Mouse (Mus musculus): ENCODE data around the gene Cmpk1. TPM values are rescaled to one million over a fixed set of nuclear protein-coding genes. Genes with fewer than 3 reads are reported as not detected.
"Not testable (repeated sequence)": the region's sequence is repeated elsewhere in the genome, so short reads cannot be mapped to it uniquely, and the experiment has no call there.

Cmpk1 gene
- polyA plus RNA-seq, 1 experiment = 143 TPM

DNA sequence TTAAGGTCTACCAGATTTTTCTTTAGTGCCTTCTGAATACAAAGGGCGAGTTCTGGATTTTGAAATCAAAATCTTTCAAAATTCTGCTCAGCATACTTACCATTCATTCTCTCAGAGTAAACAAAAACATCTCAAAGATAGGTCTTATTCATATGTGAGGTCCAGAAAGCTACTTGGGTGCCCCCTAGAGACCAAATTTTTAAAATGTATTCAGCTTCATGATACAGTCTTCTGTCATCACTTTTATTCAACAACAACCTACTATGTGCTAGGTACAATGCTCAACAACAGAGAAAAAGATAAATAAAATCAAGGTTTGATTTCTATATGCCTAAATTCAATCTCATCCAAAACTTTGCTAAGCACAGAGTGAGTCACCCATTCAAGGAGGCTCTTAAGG lies 4.0 kb downstream of the Cmpk1 start:
- TF ChIP-seq CTCF (IDR thresholded peaks at IDR 0.05; ENCODE audit: low read depth, low read length) = no peak
- TF ChIP-seq POLR2A (IDR thresholded peaks at IDR 0.05; ENCODE audit: borderline replicate concordance, low read depth, low read length) = no peak
- no peak overlapping the region for H3K4me3 ChIP-seq (ENCODE audit: insufficient read depth, low read length)
- H3K27ac ChIP-seq (ENCODE audit: insufficient read depth, low read depth, low read length) = no peak overlapping the region
- H3K4me1 ChIP-seq (ENCODE audit: control insufficient read depth, insufficient read depth, low read length) = peaks cover 28% of the 10 kb centered on the region

DNA sequence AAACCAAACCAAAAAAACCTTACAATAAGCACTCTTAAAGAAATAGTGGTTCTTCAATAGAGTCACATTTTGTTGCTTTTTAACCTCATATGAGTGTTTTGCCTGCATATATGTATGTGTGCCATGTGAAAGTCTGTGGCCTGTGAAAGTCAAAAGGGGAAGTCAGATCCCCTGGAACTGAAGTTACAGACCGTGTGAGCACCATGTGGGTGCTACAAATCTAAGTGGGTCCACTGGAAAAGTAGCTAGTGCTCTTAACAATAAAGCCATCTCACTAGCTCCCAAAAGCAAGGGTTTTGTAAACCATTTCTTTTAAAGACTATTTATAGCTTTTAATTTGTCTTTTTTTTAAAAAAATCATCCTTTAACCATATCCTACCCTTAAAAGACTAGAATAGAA lies 4.4 kb downstream of the Cmpk1 start:
- Histone ChIP-seq H3K4me1 (ENCODE audit: control insufficient read depth, insufficient read depth, low read length) (peaks cover 28% of the 10 kb centered on the region), H3K4me3 (ENCODE audit: insufficient read depth, low read length) (no peak overlapping the region), H3K27ac (ENCODE audit: insufficient read depth, low read depth, low read length) (peak overlapping the region; percentile 22; the same call in 1 of the 2 replicates)
- no peak for TF ChIP-seq CTCF (IDR thresholded peaks at IDR 0.05; ENCODE audit: low read depth, low read length)
- no peak for TF ChIP-seq POLR2A (IDR thresholded peaks at IDR 0.05; ENCODE audit: borderline replicate concordance, low read depth, low read length)

DNA sequence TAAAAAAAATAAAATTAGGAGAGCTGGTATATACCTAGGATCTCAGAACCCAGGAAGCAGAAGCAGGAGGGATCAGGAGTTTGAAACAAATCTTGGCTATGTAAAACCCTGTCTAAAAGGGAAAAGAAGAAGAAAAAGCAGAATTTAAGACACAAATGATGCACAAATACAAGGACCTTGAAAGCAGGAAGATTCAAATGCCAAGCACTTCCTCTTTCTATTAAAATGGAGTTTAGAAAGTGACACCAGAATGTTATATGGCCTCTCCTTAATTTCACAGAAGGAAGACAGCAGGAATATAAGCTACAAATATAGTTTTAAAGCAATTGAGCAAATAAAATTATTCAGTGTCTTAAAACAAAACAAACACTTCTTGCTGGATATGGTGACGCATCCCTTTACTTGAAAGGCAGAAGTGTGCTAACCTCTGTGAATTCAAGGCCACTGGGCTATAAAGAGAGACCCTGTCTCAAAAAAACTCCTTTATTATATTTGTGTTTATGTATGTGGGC lies 13.8 kb downstream of the Cmpk1 start:
- H3K27ac ChIP-seq (ENCODE audit: insufficient read depth, low read depth, low read length) = peak overlapping the region; percentile 69
- no peak overlapping the region for H3K4me3 ChIP-seq (ENCODE audit: insufficient read depth, low read length)
- no peak for TF ChIP-seq POLR2A (IDR thresholded peaks at IDR 0.05; ENCODE audit: borderline replicate concordance, low read depth, low read length)
- peaks cover 36% of the 10 kb centered on the region for H3K4me1 ChIP-seq (ENCODE audit: control insufficient read depth, insufficient read depth, low read length)

DNA sequence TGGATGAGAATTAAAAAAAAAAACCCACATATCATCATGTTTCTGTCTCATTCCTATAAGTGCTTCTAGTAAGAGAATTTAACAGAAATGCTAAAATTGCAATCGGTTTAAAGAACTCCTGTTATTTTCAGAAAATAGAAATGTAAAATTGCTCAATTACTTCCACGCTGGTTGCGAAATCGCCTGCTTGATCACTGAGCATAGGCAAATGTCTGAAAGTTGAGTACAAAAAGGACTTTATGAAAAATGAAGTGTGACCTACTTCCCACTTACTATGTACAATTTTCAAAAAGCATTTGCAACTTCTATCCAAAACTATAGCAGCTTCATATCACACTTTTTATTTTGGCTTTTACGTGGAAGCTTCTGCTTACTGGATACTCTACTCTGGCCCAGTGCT lies 16.3 kb downstream of the Cmpk1 start:
- Histone ChIP-seq H3K4me3 (ENCODE audit: insufficient read depth, low read length) (no peak overlapping the region), H3K27ac (ENCODE audit: insufficient read depth, low read depth, low read length) (peak overlapping the region; percentile 66), H3K4me1 (ENCODE audit: control insufficient read depth, insufficient read depth, low read length) (peaks cover 28% of the 10 kb centered on the region)
- TF ChIP-seq POLR2A (IDR thresholded peaks at IDR 0.05; ENCODE audit: borderline replicate concordance, low read depth, low read length) (no peak), CTCF (IDR thresholded peaks at IDR 0.05; ENCODE audit: low read depth, low read length) (no peak)

DNA sequence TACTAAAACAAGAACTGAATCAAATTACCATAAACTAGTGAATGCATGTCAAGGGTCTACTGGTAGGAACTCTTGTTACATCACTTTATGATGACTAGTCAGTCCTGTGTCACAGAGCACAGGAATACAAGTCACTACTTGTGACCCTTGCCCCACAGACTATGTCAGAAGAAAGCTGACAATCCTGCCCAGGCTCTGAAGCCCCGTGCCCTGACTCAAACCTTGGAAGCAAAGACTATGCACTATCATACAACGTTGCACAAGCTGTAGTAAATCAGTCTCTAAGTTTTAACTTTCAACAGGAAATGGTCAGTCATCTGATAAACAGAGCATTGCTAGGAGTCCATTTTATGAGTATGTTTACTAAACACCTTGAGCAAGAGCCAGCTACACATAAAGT lies 26.2 kb downstream of the Cmpk1 start:
- H3K4me1 ChIP-seq (ENCODE audit: control insufficient read depth, insufficient read depth, low read length); H3K4me3 ChIP-seq (ENCODE audit: insufficient read depth, low read length); H3K27ac ChIP-seq (ENCODE audit: insufficient read depth, low read depth, low read length): not testable (repeated sequence)

DNA sequence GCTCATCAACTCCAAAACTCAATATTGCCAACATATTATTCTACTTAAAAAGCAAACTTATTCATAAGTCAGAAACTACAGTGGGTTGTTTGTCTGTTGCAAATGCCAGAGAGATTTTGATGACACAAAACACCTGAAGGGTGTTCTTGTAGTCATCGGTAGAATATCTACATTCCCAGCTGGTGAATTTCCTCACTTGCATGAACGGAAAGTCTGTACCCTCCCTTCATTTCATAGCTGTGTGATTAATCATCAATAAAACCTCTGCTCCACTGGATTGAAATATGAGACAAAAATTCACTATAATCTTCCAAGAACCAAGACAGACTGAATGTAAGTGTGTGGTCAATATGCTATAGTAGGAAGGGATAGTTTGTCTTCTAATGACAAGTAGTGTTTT lies 27.5 kb downstream of the Cmpk1 start:
- Histone ChIP-seq H3K4me3 (ENCODE audit: insufficient read depth, low read length) (no peak overlapping the region), H3K27ac (ENCODE audit: insufficient read depth, low read depth, low read length) (no peak overlapping the region), H3K4me1 (ENCODE audit: control insufficient read depth, insufficient read depth, low read length) (peaks cover 2% of the 10 kb centered on the region; the same call in 1 of the 2 replicates)
- TF ChIP-seq CTCF (IDR thresholded peaks at IDR 0.05; ENCODE audit: low read depth, low read length) (no peak), POLR2A (IDR thresholded peaks at IDR 0.05; ENCODE audit: borderline replicate concordance, low read depth, low read length) (no peak)

DNA sequence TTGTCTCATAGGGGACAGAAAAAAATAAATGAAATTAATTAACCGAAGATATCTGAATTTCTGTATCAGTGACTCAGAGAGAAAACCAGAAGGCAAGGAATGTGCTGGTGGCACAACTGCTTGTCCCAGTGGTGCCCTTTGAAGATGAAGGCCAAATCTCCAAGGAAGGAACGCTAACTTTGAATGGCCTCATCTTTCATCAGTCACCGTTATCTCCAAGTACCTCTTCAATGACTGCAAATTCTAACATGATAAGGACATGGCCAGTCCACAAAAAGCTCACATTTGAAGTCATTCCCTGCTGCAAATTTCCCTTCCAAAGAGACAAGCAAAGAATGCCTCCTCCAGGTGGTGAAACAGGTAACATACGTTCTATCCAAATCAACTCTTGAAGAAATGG lies 28.3 kb downstream of the Cmpk1 start:
- TF ChIP-seq CTCF (IDR thresholded peaks at IDR 0.05; ENCODE audit: low read depth, low read length) (no peak), POLR2A (IDR thresholded peaks at IDR 0.05; ENCODE audit: borderline replicate concordance, low read depth, low read length) (no peak)
- Histone ChIP-seq H3K27ac (ENCODE audit: insufficient read depth, low read depth, low read length) (no peak overlapping the region), H3K4me1 (ENCODE audit: control insufficient read depth, insufficient read depth, low read length) (peaks cover 2% of the 10 kb centered on the region; the same call in 1 of the 2 replicates), H3K4me3 (ENCODE audit: insufficient read depth, low read length) (no peak overlapping the region)

DNA sequence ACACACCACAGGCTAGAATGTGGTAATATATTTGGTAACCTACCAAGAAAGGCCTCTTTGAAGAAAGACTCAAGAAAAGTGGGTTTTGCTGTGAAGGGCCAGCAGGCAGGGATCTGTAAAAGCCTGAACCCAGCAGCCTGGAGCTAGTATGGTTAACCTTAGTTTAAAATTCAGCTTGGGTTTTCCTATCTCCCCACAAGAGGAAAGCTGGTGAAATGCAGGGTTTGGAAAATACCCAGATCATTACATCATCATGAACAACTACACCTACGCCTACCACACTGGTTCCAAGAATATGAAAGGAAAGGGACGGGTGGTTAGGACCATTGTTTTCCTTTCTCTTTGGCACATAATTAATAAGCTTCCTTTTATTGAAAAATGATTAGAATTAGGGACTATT lies 28.8 kb downstream of the Cmpk1 start:
- H3K4me1 ChIP-seq (ENCODE audit: control insufficient read depth, insufficient read depth, low read length) = peaks cover 2% of the 10 kb centered on the region; the same call in 1 of the 2 replicates
- no peak overlapping the region for H3K27ac ChIP-seq (ENCODE audit: insufficient read depth, low read depth, low read length)
- no peak overlapping the region for H3K4me3 ChIP-seq (ENCODE audit: insufficient read depth, low read length)
- no peak for TF ChIP-seq POLR2A (IDR thresholded peaks at IDR 0.05; ENCODE audit: borderline replicate concordance, low read depth, low read length)
- no peak for TF ChIP-seq CTCF (IDR thresholded peaks at IDR 0.05; ENCODE audit: low read depth, low read length)

DNA sequence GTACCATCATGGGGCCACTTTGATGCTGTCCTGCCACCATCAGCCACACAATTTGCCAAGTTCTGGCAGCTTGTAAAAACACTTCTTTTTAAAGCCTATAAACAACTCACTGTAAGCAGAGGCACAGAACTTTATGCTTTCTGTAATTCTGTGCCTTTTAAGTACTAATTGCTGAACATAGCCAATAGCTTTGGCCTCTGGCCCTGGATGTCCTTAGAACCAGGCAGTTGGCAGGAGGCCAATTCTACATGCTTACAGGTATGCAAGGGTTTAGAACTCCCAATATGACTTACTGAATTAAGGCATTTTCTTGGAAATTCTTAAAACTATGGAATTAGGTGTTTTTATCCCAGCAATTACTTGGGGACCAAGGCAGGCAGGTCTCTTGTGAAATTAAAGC lies 29.6 kb downstream of the Cmpk1 start:
- Histone ChIP-seq H3K4me3 (ENCODE audit: insufficient read depth, low read length) (no peak overlapping the region), H3K4me1 (ENCODE audit: control insufficient read depth, insufficient read depth, low read length) (peaks cover 2% of the 10 kb centered on the region; the same call in 1 of the 2 replicates), H3K27ac (ENCODE audit: insufficient read depth, low read depth, low read length) (no peak overlapping the region)
- TF ChIP-seq CTCF (IDR thresholded peaks at IDR 0.05; ENCODE audit: low read depth, low read length) (no peak), POLR2A (IDR thresholded peaks at IDR 0.05; ENCODE audit: borderline replicate concordance, low read depth, low read length) (no peak)

DNA sequence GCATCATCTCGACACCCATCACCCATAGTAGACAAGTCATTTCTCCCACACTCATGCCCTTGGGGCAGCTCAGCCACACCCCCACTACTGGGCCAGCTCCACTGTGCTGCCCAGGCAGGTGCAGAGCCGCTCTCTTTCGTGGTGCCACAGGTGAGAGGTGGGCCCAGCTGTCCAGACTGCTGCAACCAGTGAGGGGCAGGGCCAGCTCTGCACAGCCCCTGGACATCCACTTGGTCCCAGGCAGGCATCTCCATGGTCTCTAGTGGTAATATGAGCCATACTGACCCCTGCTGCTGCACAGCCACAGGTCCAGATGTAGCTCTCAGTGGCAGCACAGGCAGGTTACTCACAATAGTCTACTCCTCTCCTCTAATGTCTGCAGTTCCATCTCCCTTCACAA lies 33.9 kb downstream of the Cmpk1 start:
- H3K27ac ChIP-seq (ENCODE audit: insufficient read depth, low read depth, low read length) = no peak overlapping the region
- no peak overlapping the region for H3K4me3 ChIP-seq (ENCODE audit: insufficient read depth, low read length)
- TF ChIP-seq CTCF (IDR thresholded peaks at IDR 0.05; ENCODE audit: low read depth, low read length) (no peak), POLR2A (IDR thresholded peaks at IDR 0.05; ENCODE audit: borderline replicate concordance, low read depth, low read length) (no peak)
- H3K4me1 ChIP-seq (ENCODE audit: control insufficient read depth, insufficient read depth, low read length) = no peaks in the 10 kb centered on the region

DNA sequence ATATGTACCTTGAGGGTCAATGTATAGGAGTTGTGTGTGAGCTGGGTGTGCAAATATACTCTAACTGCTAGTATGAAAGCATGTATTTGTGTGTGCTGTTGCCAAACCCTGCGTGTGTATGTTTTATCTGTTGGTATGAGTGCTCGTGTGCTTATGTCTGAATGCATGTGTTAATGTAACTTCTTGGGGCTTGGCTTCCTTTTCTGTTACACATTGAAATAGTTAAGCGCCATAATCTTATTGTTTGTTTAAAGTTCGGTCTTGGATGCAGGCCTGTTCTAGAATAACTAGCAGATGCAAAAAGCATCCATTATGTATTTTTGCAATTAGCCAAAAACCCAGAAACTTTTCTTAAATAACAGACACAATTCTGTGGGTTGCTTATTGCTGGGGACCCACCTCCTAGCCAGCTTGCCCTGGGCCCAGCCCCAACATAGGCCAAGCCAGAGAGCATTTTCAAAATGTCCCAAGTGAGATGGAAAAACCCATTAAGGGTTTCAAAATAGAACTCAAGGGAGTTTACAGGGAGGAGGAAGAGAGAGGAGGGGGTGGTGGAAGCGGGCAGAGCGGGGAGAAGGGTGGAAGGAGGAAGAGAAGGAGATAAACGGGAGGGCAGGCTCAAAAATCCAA lies 39.1 kb downstream of the Cmpk1 start:
- Histone ChIP-seq H3K27ac (ENCODE audit: insufficient read depth, low read depth, low read length) (no peak overlapping the region), H3K4me3 (ENCODE audit: insufficient read depth, low read length) (no peak overlapping the region), H3K4me1 (ENCODE audit: control insufficient read depth, insufficient read depth, low read length) (no peaks in the 10 kb centered on the region)
- no peak for TF ChIP-seq CTCF (IDR thresholded peaks at IDR 0.05; ENCODE audit: low read depth, low read length)
- TF ChIP-seq POLR2A (IDR thresholded peaks at IDR 0.05; ENCODE audit: borderline replicate concordance, low read depth, low read length) = no peak

All from bone marrow macrophage, adult 2 months (primary cell).